Mouse (Mus musculus) midbrain, postnatal 0 days (tissue): ENCODE measurements at regions not wholly inside any gene's neighbourhood (a gene's known extent, or its start where the extent isn't known, plus 50 kb on each side); places are given as distances from the start of the nearest gene placed in this dataset.
A peak's percentile ranks its signal among the peaks of the same experiment; 100 is the strongest.

Experiments
- ATAC-seq: fragments of 200-750 bp; cut with Nextera tagmentation; 2 replicates; pipeline ENCODE4 v1.8.0; 2017; ENCODE audit warnings: moderate number of reproducible peaks, mild to moderate bottlenecking, moderate TSS enrichment, moderate library complexity; ENCODE audit not compliant: low FRiP score
- DNase-seq: peaks from one replicate; pipeline ENCODE4 v3.0.0-alpha.2; 2015; ENCODE audit warnings: low spot score
- H3K27ac ChIP-seq: fragments of 300-500 bp; sonication (generic); 2 replicates; pipeline ENCODE4 v1.5.1; 2014; ENCODE audit warnings: low read depth, mild to moderate bottlenecking, low read length, mixed read lengths
- H3K27me3 ChIP-seq: fragments of 300-500 bp; sonication (generic); 2 replicates; pipeline ENCODE4 v1.6.1; 2014; ENCODE audit warnings: low read length, control low read depth, mixed read lengths; ENCODE audit not compliant: insufficient read depth
- H3K36me3 ChIP-seq: fragments of 300-500 bp; sonication (generic); 2 replicates; pipeline ENCODE4 v1.6.1; 2014; ENCODE audit warnings: low read length, control low read depth, mixed read lengths; ENCODE audit not compliant: insufficient read depth
- H3K4me1 ChIP-seq: fragments of 300-500 bp; sonication (generic); 2 replicates; pipeline ENCODE4 v1.6.1; 2014; ENCODE audit warnings: mild to moderate bottlenecking, control low read depth, antibody characterized with exemption, low read length, mixed read lengths; ENCODE audit not compliant: insufficient read depth
- H3K4me2 ChIP-seq: fragments of 300-500 bp; sonication (generic); 2 replicates; pipeline ENCODE4 v1.6.1; 2014; ENCODE audit warnings: low read depth, mild to moderate bottlenecking, low read length, mixed read lengths; ENCODE audit not compliant: poor library complexity, severe bottlenecking
- H3K4me3 ChIP-seq: fragments of 300-500 bp; sonication (generic); 2 replicates; pipeline ENCODE4 v1.5.1; 2014; ENCODE audit warnings: low read depth, mild to moderate bottlenecking, low read length, moderate library complexity
- H3K9ac ChIP-seq: fragments of 300-500 bp; sonication (generic); replicated peaks from 2 replicates; pipeline ENCODE4 v1.6.1; 2014; ENCODE audit warnings: mild to moderate bottlenecking, low read length, moderate library complexity, mixed read lengths; ENCODE audit not compliant: poor library complexity, severe bottlenecking
- H3K9me3 ChIP-seq: fragments of 300-500 bp; sonication (generic); 2 replicates; pipeline ENCODE4 v1.6.1; 2016; ENCODE audit warnings: low read length, control low read depth
- CTCF ChIP-seq: IDR thresholded peaks from 2 replicates; pipeline ENCODE4 v1.5.1; 2016; ENCODE audit warnings: antibody characterized with exemption, mild to moderate bottlenecking
- WGBS: fragments of 180-500 bp; shearing (Covaris S2); extraction: QIAGEN DNeasy Blood & Tissue Kit; methylation state at CpG from one replicate; pipeline ENCODE4 v1.1.7; 2014; 5-methylcytosine and 5-hydroxymethylcytosine counted together

DNA sequence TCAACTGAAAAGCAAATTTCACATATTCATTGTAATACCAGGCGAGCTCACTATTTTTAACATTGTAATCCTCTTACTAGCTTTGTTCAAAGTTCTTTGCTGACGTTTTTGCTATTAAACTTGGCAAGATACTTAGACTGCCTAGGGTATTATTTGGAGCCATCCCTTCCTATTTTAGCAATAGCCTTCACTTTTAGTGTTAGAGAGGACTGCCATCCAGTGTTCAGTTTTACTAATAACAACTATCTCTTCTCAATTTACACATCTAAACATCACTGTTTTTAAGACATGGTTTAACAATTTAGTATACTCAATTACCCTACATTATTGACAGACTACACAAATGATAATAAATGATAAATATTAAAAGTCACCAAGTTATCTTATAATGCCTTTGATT is 349.8 kb downstream of the 4932411N23Rik start:
- peak; percentile 19 for DNase-seq

More for the DNA sequence above, 349.8 kb downstream of the 4932411N23Rik start:
- peak; percentile 53 for TF ChIP-seq CTCF
- no peaks in the 10 kb centered on the region for H3K4me1 ChIP-seq
- H3K4me3 ChIP-seq = no peak overlapping the region
- no peaks in the 10 kb centered on the region for H3K27me3 ChIP-seq
- no peaks in the 10 kb centered on the region for H3K36me3 ChIP-seq
- 36% methylated on average over 2 of the region's 2 CpGs for WGBS
- H3K9me3 ChIP-seq = no peaks in the 10 kb centered on the region
- no peak overlapping the region for H3K4me2 ChIP-seq
- H3K27ac ChIP-seq = no peak overlapping the region
- no peak for ATAC-seq
- no peak overlapping the region for H3K9ac ChIP-seq
